26 mouse cellular contexts compared by ENCODE assay signal in the genomic region with DNA sequence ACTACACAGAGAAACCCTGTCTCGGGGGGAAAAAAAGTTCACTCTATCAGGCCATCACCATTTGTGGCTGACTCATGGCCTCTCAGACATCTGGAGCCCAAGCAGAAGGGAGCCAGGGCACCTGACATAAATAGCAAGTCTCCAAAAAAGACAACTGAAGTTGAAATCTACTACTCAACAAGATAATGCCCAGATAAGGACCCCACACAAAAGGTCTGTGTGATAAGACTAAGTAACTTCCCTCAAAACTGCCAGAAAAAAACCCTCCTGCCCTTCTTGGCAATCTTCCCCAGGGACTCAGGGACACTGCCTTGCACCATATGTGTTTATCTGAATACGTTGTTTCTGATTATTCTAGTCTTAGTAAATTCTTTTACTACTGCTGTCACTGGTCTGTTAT. TPM values are rescaled to one million over a fixed set of nuclear protein-coding genes. Genes with fewer than 3 reads are reported as not detected.
DNase-seq lines count a peak whose midpoint lies in the region; ATAC-seq and TF ChIP-seq lines count a peak whose summit lies in the region.
"Had no signal": no experiment of that assay in that cellular context is flagged by ENCODE, and none has a peak within 500 bp of the region (broad histone marks: within the 10 kb centered on the region; RNA-seq: fewer than 3 reads in every experiment).

No protein-coding gene starts in this region.

- peaks cover 11% of the 10 kb centered on the region for H3K4me1 ChIP-seq in G1E (ENCODE audit: insufficient read depth, low read depth, low read length)
- no peaks in the 10 kb centered on the region for H3K4me1 ChIP-seq in midbrain, postnatal 0 days (ENCODE audit: insufficient read depth, low read length)
- H3K4me1 ChIP-seq in thymus, adult 2 months (replicated peaks; ENCODE audit: control insufficient read depth, insufficient read depth, low read length): no peaks in the 10 kb centered on the region
- H3K4me1 ChIP-seq: embryonic facial prominence, embryonic 12.5 days; embryonic facial prominence, embryonic 15.5 days; heart, embryonic 12.5 days; heart, embryonic 15.5 days had no signal

- no peak overlapping the region for H3K27ac ChIP-seq in midbrain, postnatal 0 days (ENCODE audit: low read depth, low read length)
- H3K27ac ChIP-seq in thymus, adult 2 months (ENCODE audit: control insufficient read depth, insufficient read depth, low read length): no peak overlapping the region
- H3K27ac ChIP-seq: embryonic facial prominence, embryonic 12.5 days; embryonic facial prominence, embryonic 15.5 days; gastrocnemius, adult 2 months; heart, embryonic 15.5 days; hindbrain, embryonic 14.5 days; hindbrain, postnatal 0 days had no signal

- H3K4me2 ChIP-seq in midbrain, postnatal 0 days (ENCODE audit: low read depth, low read length, poor library complexity, severe bottlenecking): no peak overlapping the region
- H3K4me2 ChIP-seq: embryonic facial prominence, embryonic 12.5 days; embryonic facial prominence, embryonic 15.5 days; heart, embryonic 12.5 days; heart, embryonic 15.5 days; hindbrain, embryonic 14.5 days had no signal

- H3K4me3 ChIP-seq in G1E (ENCODE audit: low read depth, low read length): no peak overlapping the region
- no peak overlapping the region for H3K4me3 ChIP-seq in midbrain, postnatal 0 days (ENCODE audit: low read depth, low read length)
- H3K4me3 ChIP-seq in thymus, adult 2 months (ENCODE audit: control insufficient read depth, insufficient read depth, low read length): no peak overlapping the region
- H3K4me3 ChIP-seq: embryonic facial prominence, embryonic 12.5 days; embryonic facial prominence, embryonic 15.5 days; gastrocnemius, adult 2 months; heart, embryonic 12.5 days; heart, embryonic 15.5 days had no signal

- H3K36me3 ChIP-seq in G1E (replicated peaks): no peaks in the 10 kb centered on the region
- H3K36me3 ChIP-seq in midbrain, postnatal 0 days (ENCODE audit: insufficient read depth, low read length): no peaks in the 10 kb centered on the region
- no peaks in the 10 kb centered on the region for H3K36me3 ChIP-seq in thymus, adult 2 months (ENCODE audit: control insufficient read depth, insufficient read depth, low read length)
- H3K36me3 ChIP-seq: embryonic facial prominence, embryonic 12.5 days; embryonic facial prominence, embryonic 15.5 days; heart, embryonic 12.5 days; heart, embryonic 15.5 days had no signal

- no peak overlapping the region for H3K9ac ChIP-seq in midbrain, postnatal 0 days (replicated peaks; ENCODE audit: low read length, poor library complexity, severe bottlenecking)
- H3K9ac ChIP-seq: embryonic facial prominence, embryonic 12.5 days; embryonic facial prominence, embryonic 15.5 days; forebrain, postnatal 0 days; heart, embryonic 12.5 days; heart, embryonic 15.5 days; hindbrain, embryonic 14.5 days had no signal

- TF ChIP-seq CTCF in G1E (IDR thresholded peaks at IDR 0.05; ENCODE audit: low read depth, low read length): no peak
- no peak for TF ChIP-seq CTCF in midbrain, postnatal 0 days (IDR thresholded peaks at IDR 0.05)
- TF ChIP-seq CTCF in thymus, adult 2 months (IDR thresholded peaks at IDR 0.05; ENCODE audit: borderline replicate concordance, control insufficient read depth, extremely low read depth, insufficient read depth, low read length, poor library complexity): no peak

- DNase-seq in kidney, postnatal 10 days: peak; percentile 1
- no peak for DNase-seq in kidney, postnatal 36 days
- peak; percentile 33 for DNase-seq in G1E (ENCODE audit: low spot score)
- no peak for DNase-seq in cerebellum, adult 8-10 months
- DNase-seq in midbrain, postnatal 0 days (ENCODE audit: low spot score): no peak
- DNase-seq in thymus, adult 2 months: no peak
- DNase-seq: adrenal gland, adult 2 months; adrenal gland, postnatal 25 days; cerebellum, adult 11-12 months; cerebellum, adult 9-10 months; cerebellum, postnatal 14 days; forebrain, postnatal 0 days; gastrocnemius, adult 2 months; gastrocnemius, postnatal 14 days; heart, adult 18-20 months; heart, postnatal 10 days; heart, postnatal 4 days had no signal

- ATAC-seq in G1E (ENCODE audit: extremely low read depth, insufficient number of reproducible peaks, low FRiP score, poor library complexity, severe bottlenecking): peak; percentile 87
- ATAC-seq in common myeloid progenitor, adult 5-6 weeks (replicated peaks; ENCODE audit: low read depth, poor library complexity, severe bottlenecking): peak; percentile 56
- ATAC-seq in midbrain, postnatal 0 days (ENCODE audit: low FRiP score): no peak
- ATAC-seq: CD4-positive, CD25-positive, alpha-beta regulatory T cell, adult 4 months; forebrain, embryonic 14.5 days; forebrain, postnatal 0 days; hindbrain, postnatal 0 days had no signal

- H3K27me3 ChIP-seq in G1E (ENCODE audit: insufficient read depth, low read length): no peaks in the 10 kb centered on the region
- no peaks in the 10 kb centered on the region for H3K27me3 ChIP-seq in midbrain, postnatal 0 days (ENCODE audit: insufficient read depth, low read length)
- no peaks in the 10 kb centered on the region for H3K27me3 ChIP-seq in thymus, adult 2 months (ENCODE audit: control insufficient read depth, insufficient read depth, low read length)
- H3K27me3 ChIP-seq: embryonic facial prominence, embryonic 12.5 days; embryonic facial prominence, embryonic 15.5 days; heart, embryonic 12.5 days; heart, embryonic 15.5 days had no signal

- peaks cover 28% of the 10 kb centered on the region for H3K9me3 ChIP-seq in G1E (replicated peaks)
- H3K9me3 ChIP-seq in midbrain, postnatal 0 days (ENCODE audit: low read length): no peaks in the 10 kb centered on the region
- H3K9me3 ChIP-seq: embryonic facial prominence, embryonic 15.5 days had no signal

- TF ChIP-seq POLR2A in thymus, adult 2 months (IDR thresholded peaks at IDR 0.05; ENCODE audit: control insufficient read depth, extremely low read depth, insufficient read depth, low read length, poor library complexity): no peak

- WGBS in midbrain, postnatal 0 days: 81% methylated on average over 2 of the region's 2 CpGs
- 72% methylated on average over 2 of the region's 2 CpGs for WGBS in thymus, adult 2 months

RNA-seq across cellular contexts. Expression of gene Patz1, which starts 8.9 kb away (rescaled TPM):
- total RNA-seq in G1E (2014; fragmentation: Nextera tagmentation) (71.9 and 89.1 TPM in 2 replicates), G1E (2017) (56.5 and 66.6 TPM in 2 replicates)
- 86.1 and 112 TPM in 2 replicates for polyA plus RNA-seq in G1E (2012)
- 67.6 and 72.7 TPM in 2 replicates for total RNA-seq in common myeloid progenitor, adult 5-6 weeks (2017)
- 79.3 and 81.3 TPM in 2 replicates for total RNA-seq in midbrain, postnatal 0 days (2014; rRNA removed)
- polyA plus RNA-seq in midbrain, postnatal 0 days (2015; fragmentation: Nextera tagmentation; extraction: Ambion mirVana): 36.3 and 39.3 TPM in 2 replicates
- polyA plus RNA-seq in thymus, adult 2 months (2012; rRNA removed): 216 and 243 TPM in 2 replicates

RNA-seq across cellular contexts. Expression of gene Drg1, which starts 13.5 kb away (rescaled TPM):
- total RNA-seq in G1E (2014; fragmentation: Nextera tagmentation): 190 and 198 TPM in 2 replicates
- total RNA-seq in G1E (2017): 282 and 303 TPM in 2 replicates
- polyA plus RNA-seq in G1E (2012): 101 and 116 TPM in 2 replicates
- 277 and 286 TPM in 2 replicates for total RNA-seq in common myeloid progenitor, adult 5-6 weeks (2017)
- 80.6 and 93.1 TPM in 2 replicates for total RNA-seq in midbrain, postnatal 0 days (2014; rRNA removed)
- 183 and 190 TPM in 2 replicates for polyA plus RNA-seq in midbrain, postnatal 0 days (2015; fragmentation: Nextera tagmentation; extraction: Ambion mirVana)
- 36.8 and 36.9 TPM in 2 replicates for polyA plus RNA-seq in thymus, adult 2 months (2012; rRNA removed)

RNA-seq across cellular contexts. Expression of gene Pik3ip1, which starts 50.5 kb away (rescaled TPM):
- 0.53 and 0.92 TPM in 2 replicates for total RNA-seq in G1E (2014; fragmentation: Nextera tagmentation)
- 2.2 and 2.4 TPM in 2 replicates for total RNA-seq in G1E (2017)
- polyA plus RNA-seq in G1E (2012): 4.8 and 5.4 TPM in 2 replicates
- 26.5 and 33.6 TPM in 2 replicates for total RNA-seq in common myeloid progenitor, adult 5-6 weeks (2017)
- 42.5 and 43.4 TPM in 2 replicates for total RNA-seq in midbrain, postnatal 0 days (2014; rRNA removed)
- 34.7 and 37.5 TPM in 2 replicates for polyA plus RNA-seq in midbrain, postnatal 0 days (2015; fragmentation: Nextera tagmentation; extraction: Ambion mirVana)
- 151 and 153 TPM in 2 replicates for polyA plus RNA-seq in thymus, adult 2 months (2012; rRNA removed)

Comparison
In these comparisons a context has a peak if more than half of its experiments do, and no peak if none do; other contexts are left out.
1. DNase-seq: peak in kidney, postnatal 10 days (single experiment) and G1E (single experiment); none in kidney, postnatal 36 days (0 of 2), cerebellum, adult 8-10 months (single experiment), midbrain, postnatal 0 days (single experiment) and thymus, adult 2 months (single experiment).